Mouse (Mus musculus): Measurements from ENCODE around the gene Dpf3. TPM values are rescaled to one million over a fixed set of nuclear protein-coding genes. Genes with fewer than 3 reads are reported as not detected.

Dpf3 gene
- total RNA-seq, 4 experiments from 2014 or later, result 16.7 to 21.1 (median 18.0) TPM

DNA sequence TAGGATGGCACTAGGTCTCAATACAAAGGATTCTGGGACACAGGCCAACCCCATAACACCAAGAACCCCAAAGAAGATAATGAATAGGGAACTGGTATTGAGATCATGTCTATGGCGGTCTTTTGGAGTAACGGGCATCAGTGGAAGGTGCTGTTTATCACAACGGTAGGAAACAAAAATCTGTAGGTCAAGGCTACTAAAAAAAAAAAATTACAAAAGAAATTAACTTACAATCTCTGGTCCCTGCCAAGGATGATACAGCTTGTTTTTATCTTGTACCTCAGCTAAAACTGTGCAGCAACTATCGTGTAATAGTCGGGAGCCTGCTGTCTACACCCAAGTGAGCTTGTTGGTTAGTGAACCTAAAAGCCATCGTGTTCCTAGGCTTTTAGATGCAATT, 9.2 kb upstream of the Dpf3 start:
- DNase-seq (ENCODE audit: low spot score), result no peak

GRCm38 (mm10) chr12:83496336-83496735, 8.8 kb upstream of the Dpf3 start:
- DNase-seq (ENCODE audit: low spot score), result no peak

GRCm38 (mm10) chr12:83495961-83496282, 8.4 kb upstream of the Dpf3 start:
- no peak for DNase-seq (ENCODE audit: low spot score)

DNA sequence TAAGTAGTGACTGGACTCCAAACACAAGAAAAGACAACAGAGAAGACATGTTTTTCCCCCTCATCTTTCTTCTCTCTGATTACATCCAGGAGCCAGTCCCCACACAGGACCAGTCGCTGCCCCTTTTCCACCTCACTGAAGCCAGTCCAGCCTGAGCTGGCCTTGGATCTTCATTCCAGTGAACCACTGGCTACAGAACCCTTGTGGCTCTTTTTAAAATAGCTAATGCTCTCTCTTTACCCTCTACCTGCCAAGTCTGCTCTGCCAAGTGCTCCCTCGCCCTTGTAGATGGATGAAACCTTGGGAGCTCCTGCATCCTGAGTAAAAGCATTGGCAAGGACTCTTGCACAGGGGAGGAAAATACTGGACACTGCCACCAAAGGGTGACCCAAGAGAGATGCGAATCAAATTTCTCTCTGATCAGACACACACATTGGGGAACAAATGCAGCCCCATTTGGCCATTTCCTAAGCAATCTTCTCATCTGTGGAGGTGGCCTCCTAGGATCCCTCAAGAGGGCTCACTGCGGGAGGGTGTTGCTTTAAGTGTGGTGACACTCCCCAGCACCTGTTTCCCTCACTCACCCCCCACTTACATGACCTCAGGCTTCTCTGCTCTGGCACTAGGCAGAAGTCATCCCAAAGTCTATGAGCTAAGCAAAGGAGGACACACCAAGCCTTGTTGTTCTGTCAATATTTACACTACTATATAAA, 7.9 kb upstream of the Dpf3 start:
- no peak for DNase-seq (ENCODE audit: low spot score)

GRCm38 (mm10) chr12:83494196-83494595, 6.7 kb upstream of the Dpf3 start:
- no peak for DNase-seq (ENCODE audit: low spot score)

- DNase-seq (ENCODE audit: low spot score), result no peak
Measured at GRCm38 (mm10) chr12:83492808-83493207, 5.3 kb upstream of the Dpf3 start.

DNA sequence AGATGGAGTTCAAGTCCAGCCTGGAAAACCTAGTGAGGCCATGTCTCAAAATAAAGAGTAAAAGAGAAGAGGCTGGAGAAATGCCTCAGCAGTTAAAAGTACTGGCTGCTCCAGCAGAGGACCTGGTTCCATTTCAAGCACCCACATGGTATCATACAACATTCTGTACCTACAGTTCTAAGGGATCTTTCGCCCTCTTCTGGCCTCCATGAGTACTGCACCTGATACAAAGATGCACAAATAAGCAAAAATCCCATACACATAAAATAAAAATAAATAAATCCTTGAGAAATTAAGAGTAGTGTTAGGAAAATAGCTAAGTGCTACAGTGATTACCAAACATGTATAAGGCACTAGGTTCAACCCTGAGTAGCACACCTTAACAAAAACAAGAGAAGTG, 4.1 kb upstream of the Dpf3 start:
- no peak for DNase-seq (ENCODE audit: low spot score)

DNA sequence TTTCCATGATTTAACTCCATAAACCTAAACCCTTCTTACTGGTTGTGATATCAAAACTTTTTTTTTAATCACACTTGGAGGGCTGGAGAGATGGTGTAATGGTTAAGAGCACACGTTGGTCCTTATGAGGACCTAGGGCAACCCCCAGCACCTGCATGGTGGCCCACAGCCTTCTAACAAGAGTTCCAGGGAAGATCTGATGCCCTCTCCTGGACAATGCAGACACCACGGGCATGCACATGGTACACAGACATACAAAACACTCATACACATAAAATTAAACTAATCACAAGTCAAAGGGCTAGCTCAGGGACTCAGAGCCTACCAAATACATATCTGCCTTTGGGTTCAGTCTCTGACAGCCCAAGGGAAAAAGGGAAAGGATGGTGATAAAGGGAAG, 2.2 kb upstream of the Dpf3 start:
- DNase-seq (ENCODE audit: low spot score), result no peak

DNA sequence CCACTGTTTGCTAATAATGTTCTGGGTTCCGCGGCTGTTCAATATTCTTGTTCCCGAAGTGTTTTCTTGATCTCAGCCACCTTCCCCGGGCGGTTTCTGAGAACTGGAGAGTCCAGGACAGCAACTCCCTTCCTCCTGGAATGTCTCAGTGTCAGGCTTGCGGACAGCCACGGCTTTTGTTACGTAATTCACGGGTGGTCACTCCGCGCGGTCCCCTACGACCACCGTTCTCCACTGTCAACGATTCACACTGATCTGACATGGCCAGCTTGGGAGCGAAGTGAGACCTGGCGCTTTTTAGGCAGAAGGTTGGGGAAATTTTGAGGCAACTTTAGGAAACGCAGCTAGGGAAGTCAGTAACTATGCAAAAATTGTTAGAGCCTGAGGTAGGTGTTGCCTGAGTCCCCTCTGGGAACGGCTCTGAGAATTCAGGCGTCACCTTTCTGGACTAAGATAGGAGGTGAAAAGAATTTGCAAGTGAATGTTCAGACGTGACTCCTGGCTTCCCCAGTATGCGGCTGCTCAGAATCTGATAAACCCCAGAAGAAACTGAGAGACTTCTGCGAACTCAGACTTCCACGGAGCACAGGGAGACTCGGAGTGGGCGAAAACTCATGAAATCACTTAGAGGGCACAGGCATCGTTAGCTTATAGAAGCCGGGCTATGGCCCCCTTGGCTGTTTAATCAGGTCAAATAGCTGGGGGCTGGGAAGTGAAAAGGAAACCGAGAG, 860 bp upstream of the Dpf3 start:
- no peak for DNase-seq (ENCODE audit: low spot score)

GRCm38 (mm10) chr12:83486671-83487461, 650 bp downstream of the Dpf3 start:
- DNase-seq (ENCODE audit: low spot score), result no peak

GRCm38 (mm10) chr12:83485911-83486670, 1.4 kb downstream of the Dpf3 start:
- no peak for DNase-seq (ENCODE audit: low spot score)

GRCm38 (mm10) chr12:83484855-83485745, 2.4 kb downstream of the Dpf3 start:
- no peak for DNase-seq (ENCODE audit: low spot score)

DNA sequence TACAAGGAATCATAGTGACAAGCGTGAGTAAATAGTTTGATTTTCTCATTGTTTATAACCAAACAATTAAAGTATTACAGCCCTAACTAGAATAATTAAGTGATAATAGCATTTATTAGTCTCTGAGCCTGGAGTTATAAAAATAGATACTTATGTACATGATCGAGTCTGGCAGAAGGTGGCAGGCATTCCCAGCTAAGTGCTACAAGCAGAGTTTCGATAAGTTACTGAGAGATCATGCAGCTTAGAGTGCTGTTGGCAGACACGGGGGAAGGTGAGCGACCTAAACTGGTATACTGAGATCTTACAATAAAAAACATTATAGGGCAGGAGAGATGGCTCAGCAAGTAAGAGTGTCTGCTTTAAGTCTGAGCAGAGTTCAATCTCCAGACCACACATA, 3.9 kb downstream of the Dpf3 start:
- DNase-seq (ENCODE audit: low spot score), result no peak

DNA sequence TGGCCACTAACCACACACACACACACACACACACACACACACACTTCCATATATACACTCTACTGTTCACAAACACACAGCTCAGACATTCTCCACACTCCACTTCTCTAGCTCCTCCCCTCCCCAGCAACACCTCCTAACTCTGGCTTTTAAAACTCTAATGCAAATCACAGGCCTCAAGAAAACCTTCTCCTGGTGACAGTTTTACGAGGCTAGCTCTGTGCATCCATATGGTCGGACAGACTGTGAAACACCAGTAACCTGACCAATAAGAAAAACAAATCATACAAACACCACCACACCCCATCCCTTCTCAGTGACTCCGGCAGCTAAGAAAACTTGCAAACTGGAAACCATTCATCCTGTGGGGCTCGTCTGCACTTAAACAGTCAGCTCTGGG, 6.1 kb downstream of the Dpf3 start:
- DNase-seq (ENCODE audit: low spot score), result no peak

DNA sequence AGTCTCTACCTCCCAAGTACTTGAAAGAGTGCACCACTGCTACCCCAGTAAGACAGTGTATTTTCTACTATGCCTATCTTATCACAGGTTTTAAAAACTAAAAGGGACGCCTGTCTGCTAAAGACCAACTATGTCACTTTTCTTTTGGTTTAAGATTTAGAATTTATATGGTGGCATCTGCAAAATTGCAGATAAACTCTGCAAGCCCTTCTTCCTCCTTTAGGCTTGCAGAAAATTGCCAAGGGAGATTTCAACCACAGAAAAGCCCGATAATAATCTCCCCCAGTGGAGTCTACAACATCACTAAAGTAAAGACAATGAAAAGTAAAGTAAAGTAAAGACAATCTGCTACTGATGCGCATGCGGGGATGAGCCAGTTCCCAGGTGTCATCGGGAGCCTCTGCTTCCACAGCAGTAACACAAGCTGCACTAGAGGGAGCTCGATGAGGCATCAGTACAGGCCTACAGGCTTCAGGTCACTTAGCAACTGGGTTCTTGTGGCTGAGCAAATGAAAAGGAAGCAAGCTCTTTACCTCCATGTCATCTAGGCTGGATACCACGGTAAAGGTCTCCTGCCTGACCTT, 7.6 kb downstream of the Dpf3 start:
- DNase-seq (ENCODE audit: low spot score), result no peak

DNA sequence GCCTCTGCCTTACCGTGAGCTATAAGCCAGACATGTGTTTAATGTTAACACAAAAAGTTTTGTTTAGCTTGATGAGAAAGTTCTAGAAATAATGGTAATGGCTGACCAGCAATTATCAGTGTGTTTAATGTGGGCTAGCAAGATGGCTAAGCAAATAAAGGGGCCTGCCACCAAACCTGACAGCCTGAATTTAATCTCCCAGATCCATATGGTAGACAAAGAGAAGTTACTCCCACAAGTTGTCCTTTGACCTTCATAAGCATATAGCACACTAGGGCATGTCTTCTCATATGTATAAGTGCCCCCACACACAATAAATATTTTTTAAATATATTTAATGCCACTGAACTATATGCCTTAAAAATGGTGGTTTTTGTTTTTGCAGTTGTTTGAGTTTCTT, 8.4 kb downstream of the Dpf3 start:
- DNase-seq (ENCODE audit: low spot score), result no peak

DNA sequence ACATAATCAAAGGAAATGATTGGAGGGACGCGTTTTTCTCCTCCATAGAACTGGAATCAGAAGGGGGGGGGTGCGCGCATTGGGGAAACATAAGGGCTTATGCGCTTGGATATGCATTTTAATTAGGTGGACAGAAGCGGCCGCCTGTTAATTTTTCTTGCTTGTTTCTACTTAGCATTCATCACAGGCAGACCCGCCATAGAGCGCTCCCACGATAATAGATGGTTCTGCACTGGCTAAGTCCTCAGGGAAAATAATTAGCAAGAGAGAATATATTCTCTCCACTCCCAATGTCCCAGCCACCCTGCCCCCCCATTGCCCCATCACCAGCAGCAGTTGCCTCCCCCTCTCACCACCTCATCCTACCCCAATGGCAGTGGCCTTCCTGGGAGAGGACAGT, 11.2 kb downstream of the Dpf3 start:
- no peak for DNase-seq (ENCODE audit: low spot score)

- DNase-seq (ENCODE audit: low spot score), result no peak
Measured at GRCm38 (mm10) chr12:83475419-83475818, 12.1 kb downstream of the Dpf3 start.

DNA sequence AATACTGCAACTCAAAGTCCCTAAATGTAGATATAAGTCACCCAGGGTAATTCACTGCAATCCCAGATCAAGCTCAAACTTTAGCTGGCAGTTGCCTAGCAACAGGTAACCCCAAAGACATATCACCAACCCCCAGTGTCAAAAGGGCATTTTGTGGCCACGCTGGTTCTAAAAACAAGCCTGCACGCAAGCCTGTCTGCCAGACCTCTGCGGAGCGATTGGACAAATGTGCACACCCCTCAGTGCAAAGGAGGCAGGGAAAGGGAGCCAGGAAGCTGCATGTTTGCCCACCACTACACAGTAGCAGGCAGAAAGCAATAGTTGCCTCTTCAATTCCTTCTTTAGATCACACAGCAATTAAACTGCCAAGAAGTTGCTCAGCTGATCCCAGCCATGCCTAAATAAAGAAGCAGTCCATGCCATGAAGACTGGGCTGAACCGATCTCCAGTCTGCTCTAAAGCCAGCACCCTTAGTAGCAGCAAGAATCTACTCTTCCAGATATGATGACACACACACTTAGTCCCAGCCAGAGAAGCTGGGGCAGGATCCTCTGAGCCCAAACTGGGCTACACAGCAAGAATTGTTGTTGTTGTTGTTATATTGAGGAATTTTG, 13.4 kb downstream of the Dpf3 start:
- DNase-seq (ENCODE audit: low spot score), result no peak

DNA sequence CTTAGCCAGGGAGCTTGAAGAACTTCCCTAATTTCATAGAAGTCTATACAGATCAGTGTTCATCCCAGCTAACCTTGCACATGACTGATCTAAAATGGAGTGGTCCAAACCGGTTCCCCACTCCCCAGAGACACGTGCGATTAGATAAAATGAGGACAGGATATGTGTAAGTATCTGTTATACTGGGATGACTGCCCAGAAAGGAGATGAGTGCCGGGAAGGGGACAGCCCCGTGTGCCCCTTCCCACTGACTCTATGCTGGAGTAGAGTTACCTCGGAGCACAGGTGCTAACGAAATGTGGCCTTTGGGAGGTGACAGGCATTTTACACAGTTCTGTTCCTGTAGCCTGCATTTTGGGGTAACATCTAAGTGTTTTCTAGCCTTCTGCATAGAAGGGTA, 15.8 kb downstream of the Dpf3 start:
- DNase-seq (ENCODE audit: low spot score), result no peak
